Mouse (Mus musculus) NIH3T3 (cell line): ENCODE measurements at regions not wholly inside any gene's neighbourhood (a gene's known extent, or its start where the extent isn't known, plus 50 kb on each side); places are given as distances from the start of the nearest gene placed in this dataset.
A peak's percentile ranks its signal among the peaks of the same experiment; 100 is the strongest.

ENCODE experiments used
- DNase-seq: peaks from one replicate; pipeline ENCODE4 v3.0.0-alpha.2; 2012; ENCODE audit warnings: low read depth

DNA sequence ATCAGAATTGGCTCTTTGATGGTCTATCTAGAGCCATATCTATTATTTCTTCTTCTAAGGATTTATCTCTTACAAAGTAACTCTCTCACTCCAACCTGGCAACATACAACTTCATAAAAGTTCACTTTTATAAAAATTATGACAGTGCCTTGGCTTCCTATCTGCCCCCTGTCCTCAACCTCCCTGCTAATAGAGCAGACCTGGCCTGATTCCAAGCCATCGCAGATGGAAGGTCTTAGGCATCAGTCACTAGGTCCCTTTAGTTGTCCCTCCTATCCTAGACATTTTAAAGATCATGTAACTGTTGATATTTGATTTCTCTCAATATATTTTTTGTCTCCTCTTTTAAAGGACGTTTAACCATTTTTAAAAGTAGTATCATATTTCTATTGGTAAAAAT is 1974.3 kb upstream of the Slc39a10 start:
- no peak for DNase-seq

DNA sequence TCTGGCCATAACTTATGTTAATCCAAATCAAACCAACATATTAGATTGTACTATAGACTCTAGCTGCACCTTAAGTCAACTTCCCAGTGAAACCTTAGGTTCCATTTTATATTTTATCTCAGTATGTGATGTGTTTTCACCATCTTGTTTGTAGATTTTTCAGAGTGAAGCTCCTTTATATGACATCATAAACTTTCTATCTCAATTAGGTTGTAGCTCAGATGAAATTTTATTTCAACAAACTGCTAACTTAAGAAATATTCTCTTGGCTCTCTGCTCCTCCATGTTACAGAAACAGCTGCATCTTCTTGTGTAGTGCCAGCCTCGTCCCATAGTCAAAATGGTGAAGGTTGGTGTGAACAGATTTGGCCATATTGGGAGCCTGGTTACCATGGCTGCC is 1988.7 kb upstream of the Slc39a10 start:
- peak; percentile 30 for DNase-seq

GRCm38 (mm10) chr1:48893571-48893970 is 2000.9 kb upstream of the Slc39a10 start:
- no peak for DNase-seq

- no peak for DNase-seq
Measured at GRCm38 (mm10) chr1:48916419-48916818, 1984.0 kb upstream of the Tmeff2 start.

GRCm38 (mm10) chr1:48943126-48943525 is 1957.3 kb upstream of the Tmeff2 start:
- DNase-seq, result no peak

- DNase-seq, result no peak
Measured at GRCm38 (mm10) chr1:48943826-48944225, 1956.6 kb upstream of the Tmeff2 start.
